Mouse (Mus musculus): ENCODE data around the gene Rarres1.

Gene Rarres1

GRCm38 (mm10) chr3:67543630-67544029, 28.3 kb upstream of the Rarres1 start:
- TF ChIP-seq POU5F1 (IDR thresholded peaks at IDR 0.05; ENCODE audit: borderline replicate concordance, low read length) (no peak), NANOG (IDR thresholded peaks at IDR 0.05; ENCODE audit: borderline replicate concordance, low read length) (no peak), CTCF (conservative IDR thresholded peaks at IDR 0.05; ENCODE audit: low read length) (no peak)
- no peaks in the 10 kb centered on the region for H3K36me3 ChIP-seq (ENCODE audit: insufficient read depth, low read length)
- H3K27me3 ChIP-seq (ENCODE audit: insufficient read depth, low read length): peaks cover 3% of the 10 kb centered on the region; the same call in 1 of the 2 replicates
- no peak overlapping the region for H3K4me3 ChIP-seq (replicated peaks; ENCODE audit: low read length)
- no peaks in the 10 kb centered on the region for H3K9me3 ChIP-seq (ENCODE audit: low read length)
- no peaks in the 10 kb centered on the region for H3K4me1 ChIP-seq (replicated peaks; ENCODE audit: low read depth, low read length)

- Histone ChIP-seq H3K36me3 (ENCODE audit: insufficient read depth, low read length) (no peaks in the 10 kb centered on the region), H3K4me1 (replicated peaks; ENCODE audit: low read depth, low read length) (peaks cover 4% of the 10 kb centered on the region; the same call in 1 of the 2 replicates), H3K27me3 (ENCODE audit: insufficient read depth, low read length) (peaks cover 9% of the 10 kb centered on the region), H3K9me3 (ENCODE audit: low read length) (no peaks in the 10 kb centered on the region), H3K4me3 (replicated peaks; ENCODE audit: low read length) (no peak overlapping the region)
- TF ChIP-seq NANOG (IDR thresholded peaks at IDR 0.05; ENCODE audit: borderline replicate concordance, low read length): no peak
- no peak for TF ChIP-seq POU5F1 (IDR thresholded peaks at IDR 0.05; ENCODE audit: borderline replicate concordance, low read length)
- TF ChIP-seq CTCF (conservative IDR thresholded peaks at IDR 0.05; ENCODE audit: low read length): no peak
Observed at GRCm38 (mm10) chr3:67524768-67525167, 9.4 kb upstream of the Rarres1 start.

- Histone ChIP-seq H3K4me3 (replicated peaks; ENCODE audit: low read length) (no peak overlapping the region), H3K27me3 (ENCODE audit: insufficient read depth, low read length) (peaks cover 12% of the 10 kb centered on the region), H3K4me1 (replicated peaks; ENCODE audit: low read depth, low read length) (peaks cover 4% of the 10 kb centered on the region; the same call in 1 of the 2 replicates), H3K9me3 (ENCODE audit: low read length) (no peaks in the 10 kb centered on the region), H3K36me3 (ENCODE audit: insufficient read depth, low read length) (no peaks in the 10 kb centered on the region)
- TF ChIP-seq NANOG (IDR thresholded peaks at IDR 0.05; ENCODE audit: borderline replicate concordance, low read length) (no peak), POU5F1 (IDR thresholded peaks at IDR 0.05; ENCODE audit: borderline replicate concordance, low read length) (no peak)
Observed at GRCm38 (mm10) chr3:67522709-67523108, 7.4 kb upstream of the Rarres1 start.

- no peaks in the 10 kb centered on the region for H3K36me3 ChIP-seq (ENCODE audit: insufficient read depth, low read length)
- H3K27me3 ChIP-seq (ENCODE audit: insufficient read depth, low read length): peaks cover 31% of the 10 kb centered on the region
- H3K4me1 ChIP-seq (replicated peaks; ENCODE audit: low read depth, low read length): peaks cover 6% of the 10 kb centered on the region; the same call in 1 of the 2 replicates
Observed at GRCm38 (mm10) chr3:67520568-67521143, 5.3 kb upstream of the Rarres1 start.

GRCm38 (mm10) chr3:67514801-67515273, 486 bp downstream of the Rarres1 start:
- Histone ChIP-seq H3K36me3 (ENCODE audit: insufficient read depth, low read length) (no peaks in the 10 kb centered on the region), H3K4me1 (replicated peaks; ENCODE audit: low read depth, low read length) (peaks cover 8% of the 10 kb centered on the region), H3K27me3 (ENCODE audit: insufficient read depth, low read length) (peaks cover 51% of the 10 kb centered on the region), H3K4me3 (replicated peaks; ENCODE audit: low read length) (peak overlapping the region; percentile 79), H3K9me3 (ENCODE audit: low read length) (no peaks in the 10 kb centered on the region)
- TF ChIP-seq CTCF (conservative IDR thresholded peaks at IDR 0.05; ENCODE audit: low read length) (no peak), NANOG (IDR thresholded peaks at IDR 0.05; ENCODE audit: borderline replicate concordance, low read length) (no peak), POU5F1 (IDR thresholded peaks at IDR 0.05; ENCODE audit: borderline replicate concordance, low read length) (no peak)

More at GRCm38 (mm10) chr3:67520568-67521143, 5.3 kb upstream of the Rarres1 start:
- H3K4me3 ChIP-seq (replicated peaks; ENCODE audit: low read length): no peak overlapping the region
- TF ChIP-seq NANOG (IDR thresholded peaks at IDR 0.05; ENCODE audit: borderline replicate concordance, low read length) (no peak), POU5F1 (IDR thresholded peaks at IDR 0.05; ENCODE audit: borderline replicate concordance, low read length) (no peak), CTCF (conservative IDR thresholded peaks at IDR 0.05; ENCODE audit: low read length) (no peak)
- no peaks in the 10 kb centered on the region for H3K9me3 ChIP-seq (ENCODE audit: low read length)

GRCm38 (mm10) chr3:67512807-67513206, 2.5 kb downstream of the Rarres1 start:
- TF ChIP-seq POU5F1 (IDR thresholded peaks at IDR 0.05; ENCODE audit: borderline replicate concordance, low read length) (no peak), CTCF (conservative IDR thresholded peaks at IDR 0.05; ENCODE audit: low read length) (peak; percentile 78)
- Histone ChIP-seq H3K36me3 (ENCODE audit: insufficient read depth, low read length) (no peaks in the 10 kb centered on the region), H3K4me1 (replicated peaks; ENCODE audit: low read depth, low read length) (peaks cover 21% of the 10 kb centered on the region), H3K27me3 (ENCODE audit: insufficient read depth, low read length) (peaks cover 43% of the 10 kb centered on the region), H3K9me3 (ENCODE audit: low read length) (no peaks in the 10 kb centered on the region; the same call in 1 of the 2 replicates), H3K4me3 (replicated peaks; ENCODE audit: low read length) (no peak overlapping the region)

GRCm38 (mm10) chr3:67508216-67508892, 7.0 kb downstream of the Rarres1 start:
- TF ChIP-seq POU5F1 (IDR thresholded peaks at IDR 0.05; ENCODE audit: borderline replicate concordance, low read length) (no peak), NANOG (IDR thresholded peaks at IDR 0.05; ENCODE audit: borderline replicate concordance, low read length) (no peak), CTCF (conservative IDR thresholded peaks at IDR 0.05; ENCODE audit: low read length) (no peak)
- Histone ChIP-seq H3K36me3 (ENCODE audit: insufficient read depth, low read length) (no peaks in the 10 kb centered on the region), H3K4me1 (replicated peaks; ENCODE audit: low read depth, low read length) (peaks cover 45% of the 10 kb centered on the region), H3K4me3 (replicated peaks; ENCODE audit: low read length) (no peak overlapping the region), H3K27me3 (ENCODE audit: insufficient read depth, low read length) (peaks cover 1% of the 10 kb centered on the region), H3K9me3 (ENCODE audit: low read length) (peaks cover 25% of the 10 kb centered on the region)

- Histone ChIP-seq H3K36me3 (ENCODE audit: insufficient read depth, low read length) (no peaks in the 10 kb centered on the region), H3K27me3 (ENCODE audit: insufficient read depth, low read length) (no peaks in the 10 kb centered on the region), H3K9me3 (ENCODE audit: low read length) (peaks cover 25% of the 10 kb centered on the region), H3K4me3 (replicated peaks; ENCODE audit: low read length) (no peak overlapping the region), H3K4me1 (replicated peaks; ENCODE audit: low read depth, low read length) (peaks cover 62% of the 10 kb centered on the region)
- TF ChIP-seq CTCF (conservative IDR thresholded peaks at IDR 0.05; ENCODE audit: low read length): no peak
- no peak for TF ChIP-seq POU5F1 (IDR thresholded peaks at IDR 0.05; ENCODE audit: borderline replicate concordance, low read length)
- TF ChIP-seq NANOG (IDR thresholded peaks at IDR 0.05; ENCODE audit: borderline replicate concordance, low read length): no peak
Observed at GRCm38 (mm10) chr3:67505286-67505685, 10.0 kb downstream of the Rarres1 start.

Data from E14TG2a.4 (cell line).